Mouse (Mus musculus) Muller cell, postnatal 12 days (primary cell): Measurements from ENCODE around the gene Sesn2.

Experiments used
- DNase-seq: peaks from one replicate; pipeline ENCODE4 v3.0.0-alpha.2; 2015; ENCODE audit errors: inconsistent ontology term

The Sesn2 gene

DNA sequence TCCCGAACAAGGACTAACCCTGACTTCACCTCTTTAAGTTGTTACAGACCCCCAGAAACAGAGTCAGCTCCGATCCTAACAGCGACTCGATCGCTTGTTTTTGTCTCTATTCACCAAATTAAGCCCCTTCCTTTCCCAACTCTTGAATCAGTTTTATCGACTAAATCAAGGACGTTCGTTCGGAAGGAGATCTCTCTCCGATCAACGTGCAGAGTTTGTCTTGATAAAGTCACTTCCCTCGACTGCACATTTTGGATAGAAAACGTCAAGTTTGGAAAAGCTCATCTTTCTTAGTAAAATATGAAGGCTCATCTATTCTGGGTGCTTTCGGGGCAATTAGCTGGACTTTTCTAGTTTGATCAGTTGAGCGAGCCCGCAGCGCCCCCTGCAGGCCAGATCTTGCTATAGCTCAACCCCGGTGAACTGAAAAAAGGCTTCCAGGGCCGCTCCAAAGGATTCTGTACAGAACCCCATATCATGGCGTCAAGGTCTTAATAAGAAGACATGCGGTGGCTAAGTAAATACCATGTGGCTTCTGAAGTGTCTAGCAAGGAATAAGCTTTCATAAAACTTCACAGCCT, 4.3 kb upstream of the Sesn2 start:
- DNase-seq, result peak; percentile 92

- peak; percentile 62 for DNase-seq
Observed at GRCm38 (mm10) chr4:132513395-132514273, 3.3 kb upstream of the Sesn2 start.

DNA sequence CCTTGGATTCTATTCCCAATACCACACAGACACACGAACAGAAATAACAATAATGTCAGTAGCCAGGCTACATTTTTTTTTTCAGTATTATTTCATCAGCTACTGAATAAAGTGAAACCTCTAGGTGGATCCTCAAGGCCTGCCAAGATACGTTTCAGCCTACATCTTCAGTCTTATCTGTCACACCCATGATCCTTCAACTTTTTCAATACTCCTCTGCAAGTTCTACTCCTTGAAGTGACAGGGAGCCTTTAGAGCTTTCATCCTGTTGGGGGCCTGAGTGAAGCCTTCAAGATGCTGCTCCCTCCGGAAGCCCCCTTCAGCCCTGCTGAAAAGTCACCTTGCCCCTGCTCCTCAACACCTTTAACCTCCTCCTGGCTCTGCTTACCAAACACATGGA, 1.8 kb upstream of the Sesn2 start:
- no peak for DNase-seq

GRCm38 (mm10) chr4:132509621-132510296, 542 bp downstream of the Sesn2 start:
- DNase-seq, result peak; percentile 97

DNA sequence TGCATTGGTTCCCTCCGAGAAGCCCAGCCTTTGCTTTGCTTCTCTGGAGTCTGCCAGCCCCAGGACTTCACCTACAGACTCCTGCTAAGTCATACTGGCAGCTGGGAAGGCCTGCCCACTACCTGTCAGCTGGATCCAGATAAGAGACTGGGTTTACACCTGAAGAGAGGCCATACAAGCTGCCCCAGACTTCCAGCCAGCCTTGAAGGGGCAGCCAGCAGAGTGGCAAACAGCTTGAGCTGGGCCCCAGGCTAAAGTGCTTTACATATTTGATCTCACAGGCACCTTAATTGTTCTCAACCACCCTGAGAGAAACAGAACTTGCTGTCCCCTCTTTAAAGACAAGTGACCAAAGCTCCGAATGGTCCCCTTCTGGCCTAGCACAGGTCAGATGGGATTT, 3.1 kb downstream of the Sesn2 start:
- DNase-seq, result no peak

DNA sequence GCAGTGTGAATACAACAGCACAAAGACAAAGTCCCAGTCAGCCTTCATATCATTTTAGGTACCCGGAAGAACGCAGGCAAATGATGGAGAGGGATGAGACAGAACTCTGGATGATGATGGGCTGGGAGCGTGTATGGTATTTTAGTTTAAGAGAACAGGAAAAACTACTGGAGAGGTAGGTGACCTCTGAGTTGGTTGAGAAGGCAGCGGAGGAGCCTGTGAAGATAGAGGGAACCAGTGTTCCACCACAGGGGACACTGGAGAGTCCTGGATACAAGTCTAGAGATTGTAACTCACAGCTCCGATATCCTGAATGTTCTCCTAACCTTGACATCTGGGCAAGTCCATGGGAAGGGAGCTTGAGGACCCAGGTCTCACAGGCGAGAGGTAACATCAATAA, 4.1 kb downstream of the Sesn2 start:
- DNase-seq, result no peak

GRCm38 (mm10) chr4:132505800-132506199, 4.5 kb downstream of the Sesn2 start:
- no peak for DNase-seq

DNA sequence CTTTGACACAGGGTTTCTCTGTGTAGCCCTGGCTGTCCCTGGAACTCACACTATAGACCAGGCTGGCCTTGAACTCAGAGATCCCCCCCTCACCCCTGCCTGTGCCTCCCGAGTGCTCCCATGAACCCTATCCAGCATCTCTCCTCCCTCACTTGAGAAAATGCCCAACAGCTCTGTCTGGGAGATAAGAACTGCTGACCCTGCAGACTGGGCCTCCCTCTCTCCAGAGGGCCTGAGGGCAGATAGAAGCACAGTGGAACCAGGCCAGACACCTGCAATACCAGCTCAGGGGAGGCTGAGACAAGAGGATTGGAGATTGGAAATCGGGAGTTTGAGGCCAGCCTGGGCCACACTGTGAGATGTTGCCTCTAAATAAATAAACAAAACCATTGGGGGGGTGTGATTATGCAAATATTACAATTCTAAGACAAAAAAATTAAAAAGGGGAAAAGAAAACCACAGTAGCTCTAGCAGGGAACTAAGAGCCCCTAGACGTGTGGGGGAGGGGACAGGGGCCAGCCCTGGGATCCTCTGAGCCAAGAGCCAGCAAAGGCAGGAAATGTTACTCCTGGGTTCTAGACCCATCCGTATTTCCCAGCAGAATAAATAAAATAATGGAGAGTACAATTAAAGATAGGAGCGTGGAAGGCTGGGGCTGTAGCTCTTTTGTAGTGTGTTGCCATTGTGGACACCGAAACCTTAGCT, 5.1 kb downstream of the Sesn2 start:
- no peak for DNase-seq

DNA sequence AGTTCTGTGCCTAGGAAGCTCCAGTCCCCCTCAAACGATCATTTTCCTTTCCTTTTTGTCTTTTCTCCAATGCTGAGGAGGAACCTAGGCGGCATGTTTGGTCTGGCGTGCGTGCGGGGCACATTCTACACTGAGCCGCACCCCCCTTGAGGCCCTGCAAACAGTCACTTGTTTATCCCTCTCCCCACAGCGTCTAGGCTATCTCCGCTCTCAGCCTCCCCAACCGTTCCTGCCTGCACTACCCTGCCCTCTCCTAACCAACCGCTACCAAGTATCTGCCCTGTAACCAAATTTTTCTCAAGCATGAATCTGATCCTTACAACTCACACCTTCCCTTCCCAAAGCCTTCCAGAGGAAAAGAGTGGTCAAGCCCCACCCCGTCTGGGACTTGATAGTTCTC, 7.0 kb downstream of the Sesn2 start:
- no peak for DNase-seq

DNA sequence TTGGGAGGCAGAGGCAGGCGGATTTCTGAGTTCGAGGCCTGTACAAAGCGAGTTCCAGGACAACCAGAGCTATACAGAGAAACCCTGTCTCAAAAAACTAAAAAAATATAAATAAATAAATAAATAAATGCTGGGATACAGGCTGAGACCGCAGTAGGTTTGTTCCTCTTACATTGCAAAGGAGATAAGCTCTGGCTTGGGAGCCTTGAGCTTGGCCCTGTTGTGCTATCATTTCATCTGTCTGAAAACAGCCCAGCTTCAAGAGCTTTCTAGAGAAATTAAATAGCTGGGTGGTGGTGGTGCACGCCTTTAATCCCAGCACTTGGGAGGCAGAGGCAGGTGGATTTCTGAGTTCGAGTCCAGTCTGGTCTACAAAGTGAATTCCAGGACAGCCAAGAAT, 8.7 kb downstream of the Sesn2 start:
- DNase-seq, result no peak

DNA sequence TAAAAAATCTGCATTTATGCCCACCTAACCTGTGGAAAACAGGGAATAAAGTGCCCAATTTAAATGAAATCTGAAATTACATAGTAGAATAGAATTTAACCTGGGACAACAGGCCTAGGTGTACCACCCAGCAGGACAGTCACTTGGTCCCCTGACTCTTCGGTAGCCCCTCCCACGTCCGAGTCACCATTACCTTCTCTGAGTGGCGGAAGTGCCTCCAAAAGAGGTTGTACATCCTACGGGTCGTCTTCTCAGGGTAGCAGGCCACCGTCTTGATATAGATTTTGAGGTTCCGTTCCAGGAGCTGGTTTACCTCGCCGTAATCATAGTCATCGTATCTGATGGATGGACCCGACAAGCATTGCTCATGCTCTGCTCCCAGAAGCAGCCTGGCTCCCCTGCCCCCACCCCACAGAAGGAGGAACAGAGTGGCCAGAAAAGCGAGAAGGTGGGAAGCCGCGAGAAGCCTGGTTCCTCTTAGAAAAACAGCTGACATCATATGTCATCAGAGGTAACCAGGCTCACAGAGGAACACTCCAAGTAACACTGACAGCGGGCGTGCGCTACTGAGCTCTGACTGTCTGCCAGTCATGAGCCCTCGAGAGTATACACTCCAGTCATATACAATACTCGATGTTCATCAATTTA, 15.9 kb downstream of the Sesn2 start:
- DNase-seq, result no peak

DNA sequence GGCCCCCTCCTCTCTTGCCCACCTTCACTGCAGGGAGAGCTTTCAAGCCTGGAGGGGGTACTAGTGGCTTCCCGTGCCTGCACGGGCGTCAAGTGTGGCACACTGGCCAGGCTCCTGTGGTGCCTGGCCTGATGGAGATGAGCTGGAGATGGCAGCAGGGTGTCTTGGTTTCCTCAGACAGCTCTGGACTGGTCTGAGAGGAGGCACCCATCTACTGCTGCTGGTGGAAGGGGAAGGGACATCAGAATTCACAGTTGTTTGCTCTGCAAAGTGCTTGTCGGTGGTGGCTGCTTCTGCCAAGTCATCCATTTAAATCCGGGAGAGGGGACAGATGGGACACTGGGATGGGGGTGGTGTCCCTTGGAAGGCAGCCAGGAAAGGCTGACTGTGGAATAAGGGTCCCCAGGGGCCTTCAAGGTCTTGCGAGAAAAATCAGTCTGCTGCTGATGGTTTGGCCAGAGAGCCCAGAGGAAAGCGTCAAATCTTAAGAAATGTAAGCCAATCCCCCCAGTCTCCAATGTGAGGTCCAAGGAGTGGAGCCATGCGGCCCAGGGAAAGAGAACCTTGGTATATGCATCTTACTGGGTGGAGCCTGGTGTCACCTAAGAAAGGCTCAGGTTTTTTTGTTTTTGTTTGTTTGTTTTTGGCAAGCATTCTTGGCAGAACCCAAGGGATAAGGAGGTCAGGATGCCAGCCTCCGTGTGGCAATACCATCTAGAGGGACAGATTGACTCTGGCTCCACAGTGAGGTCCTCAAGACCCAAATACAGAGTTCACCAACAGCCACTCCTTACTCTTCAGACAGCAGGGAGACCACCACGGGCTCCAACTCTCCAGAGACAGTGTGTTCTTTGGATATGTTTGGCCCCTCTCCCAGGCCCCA, 17.9 kb downstream of the Sesn2 start:
- no peak for DNase-seq

GRCm38 (mm10) chr4:132491748-132492147, 18.6 kb downstream of the Sesn2 start:
- no peak for DNase-seq

DNA sequence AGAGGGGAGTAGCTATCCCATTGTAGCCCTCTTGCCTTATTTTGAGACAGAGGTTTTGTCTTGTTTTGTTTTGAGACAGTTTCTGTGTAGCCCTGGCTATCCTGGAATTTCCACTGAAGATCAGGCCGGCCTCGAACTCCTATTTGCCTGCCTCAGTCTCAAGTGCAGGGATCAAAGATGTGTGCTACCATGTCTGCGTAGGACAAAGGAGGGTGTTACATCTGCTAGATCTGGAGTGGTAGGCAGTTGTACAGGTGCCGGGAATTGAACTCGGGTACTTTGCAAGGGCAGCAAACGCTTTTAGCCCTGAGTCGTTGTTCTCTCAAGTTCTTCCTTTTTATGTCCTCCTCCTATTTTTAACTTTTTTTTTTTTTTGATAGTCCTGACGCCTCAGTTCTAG, 19.2 kb downstream of the Sesn2 start:
- no peak for DNase-seq

- no peak for DNase-seq
Observed at GRCm38 (mm10) chr4:132490273-132491010, 19.9 kb downstream of the Sesn2 start.

DNA sequence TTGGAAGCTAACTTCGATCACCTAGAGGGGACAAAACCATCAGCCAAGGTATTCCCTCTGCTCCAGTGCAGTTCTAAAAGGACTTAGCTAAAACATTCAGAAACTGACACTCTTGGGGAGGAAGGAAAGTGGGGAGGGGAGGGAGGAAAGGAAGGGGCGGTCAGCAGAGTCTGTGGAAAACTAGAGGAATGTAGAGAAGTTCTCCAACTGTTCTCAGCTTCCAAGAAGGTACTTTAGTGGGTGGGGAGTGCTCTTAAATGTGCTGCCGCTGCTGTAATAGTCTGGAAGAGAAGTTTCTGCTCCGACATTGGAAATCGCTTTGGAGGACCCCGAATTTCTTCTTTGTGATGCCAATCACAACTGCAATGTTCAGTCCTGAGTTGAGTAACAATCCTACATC, 21.3 kb downstream of the Sesn2 start:
- no peak for DNase-seq

DNA sequence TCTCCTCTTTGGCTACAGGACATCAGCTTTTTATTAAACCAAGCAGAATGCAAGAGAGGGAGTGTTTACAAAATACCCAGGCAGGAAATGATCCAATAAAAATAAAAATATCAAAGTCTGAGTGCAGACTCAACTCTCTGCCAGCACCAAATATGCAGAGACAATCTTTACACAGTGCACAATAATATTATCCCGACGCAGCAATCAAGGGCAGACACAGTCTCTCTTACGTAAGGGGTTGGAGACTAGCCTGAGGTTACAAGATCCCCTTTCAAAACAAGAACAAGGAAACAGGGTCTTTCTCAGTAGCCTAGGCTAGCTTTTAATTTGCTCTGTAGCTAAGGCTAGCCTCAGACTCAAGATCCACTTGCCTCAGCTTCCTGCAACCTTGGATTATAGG, 21.8 kb downstream of the Sesn2 start:
- DNase-seq, result no peak

DNA sequence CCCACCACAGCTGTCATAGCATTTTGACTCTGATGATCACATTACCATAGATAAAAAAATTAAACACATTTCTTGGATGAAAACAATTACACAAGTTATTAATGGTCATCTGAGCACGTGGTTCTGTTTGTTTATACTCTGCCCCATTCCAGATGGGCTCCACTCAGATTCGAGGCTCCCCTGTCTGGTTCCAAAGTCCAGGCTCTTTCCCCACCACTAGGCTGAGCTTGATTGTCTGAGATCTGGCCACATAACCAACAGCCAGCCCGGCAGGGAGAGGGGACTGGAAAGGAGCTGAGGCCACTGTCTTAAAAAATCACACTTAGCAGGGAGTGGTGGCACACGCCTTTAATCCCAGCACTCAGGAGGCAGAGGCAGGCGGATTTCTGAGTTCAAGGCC, 25.5 kb downstream of the Sesn2 start:
- DNase-seq, result no peak

GRCm38 (mm10) chr4:132484231-132484630, 26.1 kb downstream of the Sesn2 start:
- DNase-seq, result no peak
